Mouse (Mus musculus) layer of hippocampus, postnatal 25 days (tissue): Measurements from ENCODE around the gene Nfib. TPM values are rescaled to one million over a fixed set of nuclear protein-coding genes. Genes with fewer than 3 reads are reported as not detected.

Experiments used
- DNase-seq, 2 experiments: peaks; one replicate each; pipeline ENCODE4 v3.0.0; 2022; ENCODE audit warnings: mixed read lengths in 2 of 2, low spot score in 1 of 2; ENCODE audit errors: extremely low spot score in 1 of 2
- total RNA-seq, 2 experiments: library from RNA; stranded (reverse); gene quantifications; 2 replicates each; pipeline ENCODE4 v1.2.3; 2021

The Nfib gene
- total RNA-seq, 2 experiments from 2014 or later, result 163 to 199 TPM

DNA sequence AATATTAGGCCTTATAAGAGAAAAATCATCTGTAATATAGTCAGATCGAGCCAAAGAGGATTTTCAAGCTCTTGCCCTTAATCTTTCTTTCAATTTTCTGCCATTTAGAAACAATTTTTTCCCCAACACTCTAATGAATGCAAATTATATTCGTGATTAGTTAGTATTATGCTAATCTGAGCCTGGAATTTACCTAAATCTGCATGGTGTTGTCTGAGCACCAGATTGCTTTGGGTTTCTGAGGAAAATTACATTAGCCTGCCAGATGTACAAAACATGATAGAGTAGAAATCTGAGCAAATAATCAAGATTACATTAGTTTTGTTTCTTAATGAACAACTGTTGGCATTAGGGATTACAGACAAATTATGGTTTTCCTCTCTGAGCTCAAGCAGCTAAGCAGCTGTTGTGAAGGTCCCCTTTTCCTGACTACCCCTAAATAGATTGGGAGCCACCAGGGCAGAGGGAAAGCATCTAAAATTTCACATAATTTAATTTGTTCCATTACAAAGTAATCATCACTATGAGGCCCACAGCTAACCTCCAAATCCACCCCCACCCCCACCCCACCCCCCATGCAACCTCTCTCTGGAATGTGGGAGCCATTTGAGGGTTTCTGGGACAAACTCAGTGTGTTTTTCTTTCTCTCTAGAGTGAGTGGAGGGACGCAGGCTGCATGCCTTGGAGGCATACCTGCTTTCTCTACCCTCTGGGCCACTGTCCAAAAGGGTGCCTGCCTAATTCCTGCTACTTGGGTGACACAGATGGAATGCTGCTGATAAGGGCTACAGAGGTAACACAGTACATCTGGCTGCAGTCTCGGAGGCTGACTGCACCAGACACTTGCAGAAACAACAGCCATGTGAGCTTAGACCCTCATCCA, 14.2 kb downstream of the Nfib start:
- no peak for DNase-seq

DNA sequence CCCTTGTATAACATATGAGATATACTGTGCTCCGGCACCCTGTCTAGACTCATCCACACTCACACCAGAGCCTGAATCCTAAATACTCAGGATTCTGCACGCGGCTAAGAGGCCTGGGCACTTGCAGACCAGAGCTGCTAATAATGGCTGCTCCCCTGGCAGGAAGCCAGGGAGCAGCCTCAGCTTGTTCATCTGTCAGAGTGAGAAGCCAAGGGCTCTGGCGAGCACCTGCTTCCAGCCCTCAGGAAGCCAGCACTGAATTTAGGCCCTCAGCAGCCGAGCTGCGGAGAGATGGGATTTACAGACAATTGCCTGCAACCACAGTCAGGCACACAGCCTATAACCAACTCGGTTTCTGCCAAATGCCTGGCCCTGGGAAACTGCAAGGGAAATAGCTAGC, 15.3 kb downstream of the Nfib start:
- DNase-seq, result peak; percentile 31 to 36

DNA sequence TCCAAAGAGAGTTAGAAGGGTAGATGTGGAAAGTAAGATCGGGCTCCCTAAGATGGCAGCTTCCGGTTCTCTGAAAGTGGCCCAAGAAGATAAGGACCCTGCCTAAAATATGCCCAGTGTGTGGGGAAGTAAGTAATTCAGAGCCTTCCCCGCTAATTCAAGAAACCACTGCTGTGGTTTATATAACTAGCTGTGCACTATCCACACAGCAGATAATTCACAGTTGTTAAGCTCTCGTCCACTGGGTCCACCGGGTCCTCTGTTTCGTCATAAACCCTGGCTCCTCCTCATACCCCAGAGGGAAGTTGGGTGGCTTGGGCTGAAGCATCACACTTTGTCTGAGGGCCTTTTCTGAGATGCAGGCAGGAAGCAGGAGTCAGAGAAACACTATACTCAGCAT, 19.5 kb downstream of the Nfib start:
- no peak for DNase-seq

DNA sequence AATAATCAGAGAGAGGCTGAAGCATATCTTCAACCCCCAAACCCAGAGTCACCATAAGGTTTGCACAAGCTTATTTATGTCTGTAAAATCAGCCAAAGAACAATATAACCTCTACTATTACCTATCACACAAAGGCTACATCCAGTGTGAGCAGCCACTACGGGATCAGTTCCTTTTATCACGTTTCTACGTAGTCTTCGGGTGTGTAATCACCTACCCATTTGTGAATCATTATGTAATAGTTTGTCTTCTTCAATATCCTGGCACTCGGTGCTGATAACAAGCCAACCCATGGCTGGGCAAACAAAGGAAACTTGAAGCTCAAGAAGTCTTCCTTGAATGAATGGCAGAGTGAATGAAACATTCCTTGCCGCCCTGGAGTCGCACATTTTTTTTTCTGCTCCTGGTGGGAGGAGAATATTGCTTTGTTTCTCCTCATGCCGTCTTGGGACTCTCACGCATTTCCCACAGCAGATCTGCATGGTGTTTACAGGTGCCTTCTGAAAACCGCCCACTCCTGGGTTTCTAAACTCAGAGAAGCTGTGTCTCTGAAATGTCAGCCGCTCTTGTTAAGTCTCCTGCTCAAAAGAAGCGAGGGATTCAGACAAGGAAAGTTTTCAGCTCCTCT, 21.3 kb downstream of the Nfib start:
- DNase-seq, result no peak

DNA sequence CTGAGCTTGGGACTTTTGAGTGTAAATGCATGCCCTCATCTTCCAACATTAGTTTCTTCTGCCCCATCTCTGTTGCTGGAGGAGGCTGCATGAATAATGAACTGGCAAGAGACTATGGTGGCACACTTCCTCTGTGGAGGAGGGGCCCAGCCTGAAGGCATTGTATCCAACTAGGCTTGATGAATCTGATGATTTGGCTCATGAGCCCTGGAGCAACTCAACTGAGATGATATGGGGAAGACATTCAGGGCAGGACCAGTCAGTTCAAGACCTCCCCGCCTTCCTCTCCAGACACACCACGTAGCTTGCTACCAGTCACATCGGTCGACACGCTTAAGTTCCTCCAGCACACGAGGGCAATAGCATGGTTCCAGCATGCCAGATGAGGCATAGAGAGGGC, 22.0 kb downstream of the Nfib start:
- DNase-seq, result no peak

DNA sequence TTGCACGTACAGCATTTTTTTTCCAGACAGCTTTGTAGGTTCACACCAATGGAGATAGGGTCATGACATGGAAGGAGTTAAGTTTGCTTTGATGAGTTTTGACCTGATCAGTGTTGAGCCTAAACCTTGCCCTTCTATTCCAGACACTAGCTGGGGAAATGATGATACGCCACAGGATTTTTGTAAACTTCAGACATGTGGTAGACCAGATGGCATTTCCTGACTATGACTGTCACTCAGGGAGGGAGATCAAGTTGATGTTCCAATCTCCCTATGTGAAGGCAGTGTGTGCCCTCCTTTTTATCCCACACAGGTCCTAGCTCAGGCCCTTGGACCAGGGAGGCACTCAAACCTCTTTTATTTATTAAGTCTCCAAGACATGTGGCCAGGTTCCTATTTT, 29.4 kb downstream of the Nfib start:
- DNase-seq, result no peak

DNA sequence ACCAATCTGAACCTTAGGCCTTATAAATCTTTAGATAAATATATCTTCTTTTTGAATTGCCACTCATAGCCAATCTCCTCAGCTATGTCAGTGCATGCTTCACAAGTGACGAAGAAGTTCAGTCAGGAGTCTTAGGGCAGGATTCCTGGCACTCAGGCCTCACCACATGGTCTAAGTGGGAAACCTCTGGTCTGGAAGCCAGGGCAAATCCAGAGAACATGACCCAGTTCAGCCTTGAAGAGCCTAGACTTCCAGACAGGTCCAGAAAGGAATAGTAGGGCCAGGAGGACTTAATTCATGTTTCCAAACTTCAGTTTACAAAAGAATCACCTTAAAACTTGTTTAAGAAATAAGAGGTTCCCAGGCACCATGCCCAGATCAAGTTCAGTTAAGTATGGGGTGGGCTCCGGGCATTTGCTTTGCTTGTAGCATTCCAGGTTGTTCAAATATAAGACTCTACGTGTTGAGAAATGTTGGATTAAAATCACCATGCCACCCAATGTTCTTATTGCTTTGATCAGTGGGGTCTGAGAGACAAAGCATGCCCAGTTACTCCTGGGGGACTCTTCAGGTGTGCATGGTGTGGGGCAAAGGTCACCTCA, 38.2 kb downstream of the Nfib start:
- DNase-seq, result no peak

DNA sequence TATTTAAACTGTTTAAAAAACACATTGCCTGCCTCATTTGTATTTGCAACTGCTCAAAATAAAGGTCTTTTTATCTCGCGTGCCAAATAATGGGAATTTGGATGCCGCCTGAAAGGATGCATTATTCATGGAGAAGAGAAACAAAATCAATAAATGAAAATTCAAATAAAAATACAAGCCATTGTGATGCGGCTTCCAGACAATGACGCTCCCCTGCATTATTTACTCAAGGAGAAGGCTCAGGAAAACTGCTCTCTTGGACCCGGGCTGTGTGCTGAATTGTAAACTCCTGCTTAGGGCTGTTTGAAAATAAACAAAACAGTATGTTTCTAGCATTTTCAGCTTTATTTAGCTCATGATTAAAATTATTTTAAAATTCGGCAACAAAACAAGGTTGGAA, 41.1 kb downstream of the Nfib start:
- DNase-seq, result no peak

DNA sequence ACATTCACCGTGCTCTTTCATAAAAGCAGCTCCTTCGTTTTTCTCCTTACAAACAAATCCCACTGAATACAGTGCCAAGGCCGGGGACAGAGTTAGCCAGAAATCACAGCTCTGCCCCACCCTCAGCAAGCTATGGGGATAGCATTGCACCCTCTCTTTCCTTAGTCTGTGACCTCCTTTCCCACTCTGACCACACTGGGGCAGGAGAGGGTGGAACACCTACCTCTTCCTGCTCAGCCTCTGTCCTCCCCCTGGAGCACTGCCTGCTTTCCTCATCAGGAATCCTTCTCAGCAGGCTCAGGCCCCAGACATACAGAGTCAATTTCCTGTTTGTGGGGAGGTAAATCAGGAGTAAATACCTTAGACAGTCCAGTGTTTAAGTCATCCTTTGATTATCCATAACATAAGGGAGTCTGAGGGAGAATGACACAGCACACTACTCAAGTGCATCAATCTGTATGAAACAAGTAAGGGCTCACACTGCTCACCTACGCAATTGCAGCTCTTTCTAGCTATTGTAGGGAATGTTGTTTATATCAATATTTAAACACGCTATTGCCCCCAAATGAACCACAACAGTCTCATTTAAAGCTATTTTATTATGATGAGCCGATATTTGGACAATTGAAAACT, 41.7 kb downstream of the Nfib start:
- no peak for DNase-seq

DNA sequence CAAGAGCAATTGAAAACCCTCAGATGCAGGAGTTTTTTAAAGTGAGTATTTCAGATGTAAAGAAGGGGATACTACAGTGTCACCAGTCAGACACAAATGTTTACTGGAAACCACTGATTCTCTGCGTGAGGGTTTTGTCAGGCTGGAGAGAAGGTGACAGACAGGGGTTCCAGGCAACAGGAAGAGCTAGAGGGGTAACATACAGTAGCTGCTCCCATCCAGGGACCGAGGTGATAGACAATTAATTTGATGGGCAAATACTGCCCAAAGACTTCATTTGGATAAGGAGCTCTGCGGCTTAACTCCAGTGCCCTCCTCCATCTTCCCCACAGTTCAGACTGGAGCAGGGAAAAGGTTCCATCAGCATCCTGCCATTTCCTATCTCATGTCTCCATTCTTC, 42.9 kb downstream of the Nfib start:
- DNase-seq, result no peak

DNA sequence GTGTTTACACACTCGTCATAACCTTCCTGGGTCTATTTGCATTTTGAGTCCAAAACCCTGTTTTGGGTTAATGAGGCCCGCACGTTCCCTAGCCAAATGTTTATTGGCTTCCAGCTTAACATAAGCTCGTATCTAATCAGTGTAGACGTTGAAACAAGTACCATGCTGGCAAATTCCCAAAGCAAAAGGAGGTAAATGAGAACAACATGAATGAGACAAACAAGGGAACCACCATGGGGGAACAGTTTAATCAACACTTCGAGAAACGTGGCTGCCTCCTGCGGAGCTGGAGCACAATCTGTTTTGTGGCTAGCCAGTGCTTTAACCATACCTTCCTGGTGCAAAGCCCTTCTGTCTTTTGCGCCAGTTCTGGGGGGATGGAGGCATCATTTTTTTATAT, 43.3 kb downstream of the Nfib start:
- no peak for DNase-seq

DNA sequence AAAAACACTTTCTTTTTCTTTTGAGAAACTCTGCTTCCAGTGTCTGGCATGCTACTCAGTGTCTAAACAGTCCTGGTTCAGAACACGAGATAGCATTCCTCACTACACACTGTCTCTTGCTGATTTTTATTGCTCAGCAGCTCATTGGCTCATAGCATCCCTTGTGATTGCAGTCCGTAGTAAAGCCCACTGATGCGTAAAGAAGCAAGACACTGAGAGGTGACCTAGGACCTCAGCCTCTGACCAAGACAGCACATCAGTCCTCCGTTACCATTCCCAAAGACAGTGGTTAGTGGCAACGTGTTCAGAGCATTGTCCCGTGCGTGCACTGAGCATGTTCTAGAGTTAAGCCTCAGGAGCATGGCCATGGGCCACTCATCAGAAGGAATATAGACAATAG, 44.3 kb downstream of the Nfib start:
- no peak for DNase-seq

DNA sequence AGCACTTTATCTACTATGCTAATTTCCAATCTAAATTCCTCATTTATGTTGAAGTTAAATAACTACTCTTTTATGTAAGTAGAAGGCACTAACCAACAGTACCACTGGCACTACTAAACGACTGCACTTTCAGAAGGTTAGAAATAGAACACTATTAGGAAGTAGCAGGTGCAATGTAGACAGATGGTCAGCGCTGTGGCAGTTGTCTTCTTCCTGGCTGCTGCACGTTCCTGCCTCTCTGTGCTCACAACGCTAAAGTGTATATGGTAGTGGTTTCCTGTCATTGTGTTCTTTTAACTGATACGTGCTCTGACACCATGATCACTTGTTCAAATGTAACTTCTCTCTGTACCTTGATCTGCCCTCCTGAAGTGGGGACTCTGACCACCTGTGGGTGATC, 59.9 kb downstream of the Nfib start:
- no peak for DNase-seq

DNA sequence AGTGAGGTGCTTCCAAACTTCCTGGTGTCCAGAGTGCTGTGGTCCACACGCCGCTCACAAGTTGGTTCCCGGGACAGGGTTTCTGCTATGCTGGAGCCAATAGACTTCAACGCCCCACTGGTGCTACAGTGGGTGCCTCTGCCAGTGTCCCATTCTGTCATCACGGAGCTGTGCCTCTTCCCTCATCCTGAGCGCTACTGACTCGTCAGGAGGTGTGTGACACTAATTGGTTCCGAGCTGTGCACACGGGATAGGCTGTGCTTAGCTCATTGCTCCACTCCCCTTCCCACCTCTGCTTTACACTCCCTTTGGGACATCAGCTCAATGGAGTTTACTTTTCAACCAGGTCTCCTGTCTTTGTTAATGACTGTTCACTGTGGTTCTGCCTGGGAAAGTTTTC, 60.8 kb downstream of the Nfib start:
- DNase-seq, result no peak

DNA sequence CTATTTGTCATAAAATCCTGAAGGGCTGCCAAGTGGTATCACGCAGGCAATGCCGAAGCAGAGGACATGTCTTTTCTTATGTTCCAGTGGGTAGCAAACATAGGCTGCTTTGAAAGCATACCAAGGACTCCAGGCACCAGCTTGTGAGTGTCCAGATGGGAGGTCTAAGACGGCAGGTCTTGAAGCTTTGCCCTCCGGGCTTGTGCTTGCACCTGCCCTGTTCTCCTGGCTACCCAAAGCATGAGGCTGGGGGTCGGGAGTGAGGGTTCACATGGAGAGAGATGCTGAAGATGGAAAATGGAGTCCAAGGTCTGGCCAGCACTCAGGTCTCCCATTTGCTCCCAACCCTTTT, 61.8 kb downstream of the Nfib start:
- no peak for DNase-seq

DNA sequence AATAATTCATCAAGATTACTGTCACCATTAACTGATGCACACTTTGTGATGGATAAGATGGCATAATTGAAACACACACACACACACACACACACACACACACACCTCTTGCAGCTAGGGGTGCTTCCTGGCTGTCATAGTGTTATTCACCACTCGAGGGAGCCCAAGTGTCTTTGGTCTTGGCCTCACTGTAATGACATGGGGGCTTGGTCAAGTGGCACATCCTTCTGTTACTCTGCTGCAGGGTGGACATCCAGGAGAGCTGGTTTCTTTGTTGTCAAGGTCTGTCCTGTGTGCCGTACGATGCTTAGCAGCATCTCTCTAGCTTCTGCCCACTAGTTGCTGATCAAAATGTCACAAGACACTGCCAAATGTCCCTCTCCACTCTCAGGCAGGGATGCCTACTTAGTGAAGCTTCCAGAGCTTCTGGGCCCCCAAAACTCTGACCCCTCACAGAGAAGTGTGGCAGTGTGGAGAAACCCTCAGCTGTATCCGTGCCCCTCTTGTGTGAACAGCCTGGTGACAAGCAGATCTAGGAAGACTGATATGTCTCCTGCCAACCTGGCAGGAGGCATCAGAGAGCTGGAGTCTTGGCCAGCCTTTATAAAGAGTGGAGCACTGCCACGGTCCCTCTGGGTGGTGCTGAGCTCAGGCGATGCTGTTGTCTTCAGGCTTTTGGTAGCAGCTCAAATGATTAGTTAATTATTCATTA, 62.4 kb downstream of the Nfib start:
- DNase-seq, result peak in 1 of 2 experiments; percentile 45

DNA sequence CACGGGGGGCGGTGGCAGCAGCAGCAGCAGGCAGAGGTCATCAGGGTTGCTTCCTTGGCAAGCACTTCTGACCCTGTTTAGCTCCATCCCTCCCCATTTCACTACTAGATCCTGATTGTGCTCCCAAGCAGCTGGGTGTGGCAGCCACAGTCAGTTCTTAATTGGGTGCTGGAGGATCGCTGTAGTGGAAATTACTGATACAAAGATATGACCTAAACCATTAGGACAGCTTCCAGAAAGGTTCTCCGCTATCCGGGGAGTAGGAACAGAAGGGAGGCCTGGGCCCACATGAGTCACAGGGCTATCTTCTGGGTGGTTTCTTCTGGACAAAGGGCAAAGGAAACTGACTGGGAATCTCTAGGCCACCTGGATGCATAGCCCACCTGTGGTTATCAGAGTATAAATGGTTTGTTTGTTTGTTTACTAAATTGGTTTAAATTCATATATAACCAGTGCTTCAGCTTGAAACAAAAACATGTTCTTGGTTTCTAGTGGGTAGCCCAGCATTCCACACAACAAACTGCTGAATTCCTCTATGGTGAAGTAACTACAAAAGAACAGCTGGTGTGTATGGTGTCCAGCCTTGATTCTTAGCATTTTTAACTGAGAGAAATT, 64.4 kb downstream of the Nfib start:
- DNase-seq, result no peak

DNA sequence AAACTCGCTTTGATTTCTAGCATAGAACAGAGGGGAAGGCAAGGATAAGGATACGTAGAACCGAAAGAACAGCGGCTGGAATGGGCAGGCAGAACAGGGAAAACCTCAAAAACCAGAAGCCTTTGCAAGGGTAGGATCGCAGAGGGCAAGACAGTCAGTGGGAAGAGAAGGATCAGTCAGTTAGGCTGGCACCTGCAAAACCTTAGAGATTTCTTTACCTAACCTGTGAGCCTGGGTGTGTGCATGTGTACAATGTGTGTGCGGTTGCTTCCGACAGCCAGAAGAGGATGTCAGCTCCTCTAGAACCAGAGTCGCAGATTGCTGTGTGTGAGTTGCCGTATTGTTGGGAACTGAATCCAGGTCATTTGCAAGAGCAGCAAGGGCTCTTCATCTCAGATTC, 67.3 kb downstream of the Nfib start:
- no peak for DNase-seq

DNA sequence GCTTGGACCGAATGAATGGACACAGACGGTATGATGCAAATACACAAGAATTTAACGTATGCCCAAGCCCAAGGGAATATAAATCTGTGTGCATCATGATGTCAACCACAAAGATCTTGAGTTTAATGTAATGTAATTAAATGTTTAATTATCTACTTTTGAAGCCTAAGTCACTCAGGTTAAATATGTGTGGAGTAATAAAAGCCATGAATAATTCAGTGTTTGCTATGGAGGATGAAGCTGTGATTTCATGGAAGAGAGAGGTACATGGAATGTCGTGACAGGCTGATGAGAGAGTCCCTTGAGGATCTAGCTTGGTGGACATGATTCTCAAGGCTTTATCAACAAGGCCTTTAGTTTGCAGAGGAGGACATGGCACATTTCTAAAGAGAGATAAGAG, 67.9 kb downstream of the Nfib start:
- DNase-seq, result no peak

DNA sequence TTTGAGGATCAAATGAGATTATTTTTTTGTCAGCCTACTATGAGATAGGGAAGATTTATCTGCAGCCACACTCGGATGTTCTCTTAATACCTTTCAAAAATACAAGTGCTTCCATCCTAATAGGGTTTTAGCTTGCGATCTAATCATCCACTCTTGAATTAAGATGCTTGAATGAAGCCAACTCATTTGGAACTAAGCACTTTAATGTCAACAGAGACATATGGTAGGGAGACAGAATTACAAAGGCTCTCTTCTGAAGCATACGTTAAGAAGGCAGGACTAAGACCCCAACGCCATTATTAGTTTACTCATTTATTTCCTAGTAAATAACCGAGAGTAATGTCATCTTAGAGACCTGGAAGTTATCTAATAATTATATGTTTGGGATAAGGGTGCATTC, 68.9 kb downstream of the Nfib start:
- no peak for DNase-seq
